Mouse (Mus musculus): Measurements from ENCODE around the gene Ddx43. TPM values are rescaled to one million over a fixed set of nuclear protein-coding genes. Genes with fewer than 3 reads are reported as not detected.

Ddx43 gene
- total and polyA plus RNA-seq, 3 experiments, result 0.05 TPM; not detected in 2

GRCm38 (mm10) chr9:78463337-78463736 is 67.8 kb downstream of the Ddx43 start:
- DNase-seq (ENCODE audit: low spot score) (no peak), ATAC-seq (ENCODE audit: extremely low read depth, insufficient number of reproducible peaks, low FRiP score, poor library complexity, severe bottlenecking) (no peak)
- Histone ChIP-seq H3K36me3 (replicated peaks) (peaks cover 93% of the 10 kb centered on the region), H3K9me3 (replicated peaks) (no peaks in the 10 kb centered on the region), H3K4me1 (ENCODE audit: insufficient read depth, low read depth, low read length) (no peaks in the 10 kb centered on the region), H3K4me3 (ENCODE audit: low read depth, low read length) (no peak overlapping the region), H3K27me3 (ENCODE audit: insufficient read depth, low read length) (no peaks in the 10 kb centered on the region)
- TF ChIP-seq TAL1 (conservative IDR thresholded peaks at IDR 0.05; ENCODE audit: low read depth, low read length) (no peak), GATA1 (IDR thresholded peaks at IDR 0.05; ENCODE audit: borderline replicate concordance, low read length) (no peak), CTCF (IDR thresholded peaks at IDR 0.05; ENCODE audit: low read depth, low read length) (no peak), POLR2AphosphoS5 (IDR thresholded peaks at IDR 0.05; ENCODE audit: insufficient replicate concordance, low read depth, low read length) (no peak), GATA2 (IDR thresholded peaks at IDR 0.05; ENCODE audit: borderline replicate concordance, low read depth, low read length) (no peak)

GRCm38 (mm10) chr9:78465725-78466124 is 70.1 kb downstream of the Ddx43 start:
- DNase-seq (ENCODE audit: low spot score), result no peak
- no peak overlapping the region for H3K4me3 ChIP-seq (ENCODE audit: low read depth, low read length)
- TF ChIP-seq GATA2 (IDR thresholded peaks at IDR 0.05; ENCODE audit: borderline replicate concordance, low read depth, low read length), result no peak
- TF ChIP-seq POLR2AphosphoS5 (IDR thresholded peaks at IDR 0.05; ENCODE audit: insufficient replicate concordance, low read depth, low read length), result no peak
- TF ChIP-seq CTCF (IDR thresholded peaks at IDR 0.05; ENCODE audit: low read depth, low read length), result no peak
- TF ChIP-seq GATA1 (IDR thresholded peaks at IDR 0.05; ENCODE audit: borderline replicate concordance, low read length), result no peak
- H3K36me3 ChIP-seq (replicated peaks), result peaks cover 95% of the 10 kb centered on the region
- no peaks in the 10 kb centered on the region for H3K4me1 ChIP-seq (ENCODE audit: insufficient read depth, low read depth, low read length)
- ATAC-seq (ENCODE audit: extremely low read depth, insufficient number of reproducible peaks, low FRiP score, poor library complexity, severe bottlenecking), result no peak
- H3K27me3 ChIP-seq (ENCODE audit: insufficient read depth, low read length), result no peaks in the 10 kb centered on the region
- no peaks in the 10 kb centered on the region for H3K9me3 ChIP-seq (replicated peaks)

Other genes starting within 250 kb of the Ddx43 start
- gene Gsta4, start 213.0 kb upstream of the Ddx43 start, total RNA-seq (2014; fragmentation: Nextera tagmentation), result 3.6 and 6.8 TPM in 2 replicates
- gene Gsta4, start 213.0 kb upstream of the Ddx43 start, total RNA-seq (2017), result 3.2 and 4.5 TPM in 2 replicates
- gene Gsta4, start 213.0 kb upstream of the Ddx43 start, polyA plus RNA-seq (2012), result 1.3 and 1.4 TPM in 2 replicates
- not detected in 2 replicates for gene Gsta1, start 165.1 kb upstream of the Ddx43 start, total RNA-seq (2014; fragmentation: Nextera tagmentation)
- not detected in 2 replicates for gene Gsta1, start 165.1 kb upstream of the Ddx43 start, total RNA-seq (2017)
- not detected in 2 replicates for gene Gsta1, start 165.1 kb upstream of the Ddx43 start, polyA plus RNA-seq (2012)
- not detected in 2 replicates for gene Gm3776, start 138.6 kb upstream of the Ddx43 start, total RNA-seq (2014; fragmentation: Nextera tagmentation)
- gene Gm3776, start 138.6 kb upstream of the Ddx43 start, total RNA-seq (2017), result not detected in 2 replicates
- gene Gm3776, start 138.6 kb upstream of the Ddx43 start, polyA plus RNA-seq (2012), result not detected in 2 replicates
- gene Gm10639, start 105.9 kb upstream of the Ddx43 start, total RNA-seq (2014; fragmentation: Nextera tagmentation), result not detected in 2 replicates
- gene Gm10639, start 105.9 kb upstream of the Ddx43 start, total RNA-seq (2017), result not detected in 2 replicates
- gene Gm10639, start 105.9 kb upstream of the Ddx43 start, polyA plus RNA-seq (2012), result not detected in 2 replicates
- not detected in 2 replicates for gene Omt2a, start 81.0 kb upstream of the Ddx43 start, total RNA-seq (2014; fragmentation: Nextera tagmentation)
- gene Omt2a, start 81.0 kb upstream of the Ddx43 start, total RNA-seq (2017), result 0.11 TPM in 1 of 2 replicates, not detected in the other
- gene Omt2a, start 81.0 kb upstream of the Ddx43 start, polyA plus RNA-seq (2012), result not detected in 2 replicates
- gene Omt2b, start 68.2 kb upstream of the Ddx43 start, total RNA-seq (2014; fragmentation: Nextera tagmentation), result not detected in 2 replicates
- not detected in 2 replicates for gene Omt2b, start 68.2 kb upstream of the Ddx43 start, total RNA-seq (2017)
- 0.04 TPM in 1 of 2 replicates, not detected in the other for gene Omt2b, start 68.2 kb upstream of the Ddx43 start, polyA plus RNA-seq (2012)
- not detected in 2 replicates for gene Gsta2, start 40.0 kb upstream of the Ddx43 start, total RNA-seq (2014; fragmentation: Nextera tagmentation)
- not detected in 2 replicates for gene Gsta2, start 40.0 kb upstream of the Ddx43 start, total RNA-seq (2017)
- not detected in 2 replicates for gene Gsta2, start 40.0 kb upstream of the Ddx43 start, polyA plus RNA-seq (2012)
- not detected in 2 replicates for gene Dppa5a, start 27.6 kb upstream of the Ddx43 start, total RNA-seq (2014; fragmentation: Nextera tagmentation)
- gene Dppa5a, start 27.6 kb upstream of the Ddx43 start, total RNA-seq (2017), result not detected in 2 replicates
- not detected in 2 replicates for gene Dppa5a, start 27.6 kb upstream of the Ddx43 start, polyA plus RNA-seq (2012)
- gene Ooep, start 17.1 kb upstream of the Ddx43 start, total RNA-seq (2014; fragmentation: Nextera tagmentation), result not detected in 2 replicates
- 0.06 TPM in 1 of 2 replicates, not detected in the other for gene Ooep, start 17.1 kb upstream of the Ddx43 start, total RNA-seq (2017)
- not detected in 2 replicates for gene Ooep, start 17.1 kb upstream of the Ddx43 start, polyA plus RNA-seq (2012)
- gene Cgas, start 47.5 kb downstream of the Ddx43 start, total RNA-seq (2014; fragmentation: Nextera tagmentation), result not detected in 2 replicates
- gene Cgas, start 47.5 kb downstream of the Ddx43 start, total RNA-seq (2017), result 0.12 and 0.16 TPM in 2 replicates
- 0.02 TPM in 1 of 2 replicates, not detected in the other for gene Cgas, start 47.5 kb downstream of the Ddx43 start, polyA plus RNA-seq (2012)
- gene Mto1, start 52.4 kb downstream of the Ddx43 start, total RNA-seq (2014; fragmentation: Nextera tagmentation), result 39.3 and 41.4 TPM in 2 replicates
- gene Mto1, start 52.4 kb downstream of the Ddx43 start, total RNA-seq (2017), result 35.1 and 35.5 TPM in 2 replicates
- 13.7 and 18.3 TPM in 2 replicates for gene Mto1, start 52.4 kb downstream of the Ddx43 start, polyA plus RNA-seq (2012)
- gene Gm17324, start 53.0 kb downstream of the Ddx43 start, total RNA-seq (2014; fragmentation: Nextera tagmentation), result not detected in 2 replicates
- 0.35 TPM in 1 of 2 replicates, not detected in the other for gene Gm17324, start 53.0 kb downstream of the Ddx43 start, total RNA-seq (2017)
- 0.08 TPM in 1 of 2 replicates, not detected in the other for gene Gm17324, start 53.0 kb downstream of the Ddx43 start, polyA plus RNA-seq (2012)
- 20,210 and 21,324 TPM in 2 replicates for gene Eef1a1, start 93.4 kb downstream of the Ddx43 start, total RNA-seq (2014; fragmentation: Nextera tagmentation)
- gene Eef1a1, start 93.4 kb downstream of the Ddx43 start, total RNA-seq (2017), result 8,565 and 9,264 TPM in 2 replicates
- 1,062 and 1,118 TPM in 2 replicates for gene Eef1a1, start 93.4 kb downstream of the Ddx43 start, polyA plus RNA-seq (2012)
- gene Slc17a5, start 192.3 kb downstream of the Ddx43 start, total RNA-seq (2014; fragmentation: Nextera tagmentation), result 8.6 and 11.6 TPM in 2 replicates
- 6.4 and 8.6 TPM in 2 replicates for gene Slc17a5, start 192.3 kb downstream of the Ddx43 start, total RNA-seq (2017)
- gene Slc17a5, start 192.3 kb downstream of the Ddx43 start, polyA plus RNA-seq (2012), result 1.0 and 1.5 TPM in 2 replicates
- gene Cd109, start 219.8 kb downstream of the Ddx43 start, total RNA-seq (2014; fragmentation: Nextera tagmentation), result 29.0 and 35.0 TPM in 2 replicates
- gene Cd109, start 219.8 kb downstream of the Ddx43 start, total RNA-seq (2017), result 11.1 and 11.4 TPM in 2 replicates
- gene Cd109, start 219.8 kb downstream of the Ddx43 start, polyA plus RNA-seq (2012), result 0.50 and 0.61 TPM in 2 replicates